Mouse (Mus musculus): ENCODE measurements around the gene Kcnma1. TPM values are rescaled to one million over a fixed set of nuclear protein-coding genes. Genes with fewer than 3 reads are reported as not detected.

The Kcnma1 gene
- total RNA-seq, 4 experiments from 2014 or later = 151 to 190 (median 165) TPM

- no peak for DNase-seq (ENCODE audit: low spot score in 2 of 2)
These were observed 474.7 kb downstream of the Kcnma1 start for GRCm38 (mm10) chr14:23539621-23540020.

DNA sequence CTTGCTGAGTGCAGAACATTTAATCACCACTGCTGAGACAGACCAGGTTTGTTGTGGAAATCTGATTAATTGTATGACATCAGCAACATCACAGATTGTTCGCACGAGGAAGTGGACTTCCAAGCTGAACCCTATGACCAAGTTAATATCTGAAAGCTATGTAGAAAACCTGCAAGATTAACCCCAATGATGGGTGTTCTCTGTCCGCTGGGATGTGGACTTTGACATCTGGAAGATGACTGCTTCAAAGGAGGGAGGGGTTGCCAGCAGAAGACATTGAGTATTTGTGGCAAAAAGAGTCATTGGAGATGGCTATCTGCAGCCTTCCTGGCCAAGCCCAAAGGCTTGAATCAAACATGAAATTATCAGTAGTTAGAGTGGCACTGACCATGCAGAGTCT lies 480.9 kb downstream of the Kcnma1 start:
- DNase-seq (ENCODE audit: low spot score in 2 of 2) = no peak

- DNase-seq (ENCODE audit: low spot score in 2 of 2) = peak; percentile 29 to 63
These were observed 482.4 kb downstream of the Kcnma1 start for GRCm38 (mm10) chr14:23531735-23532525.

DNA sequence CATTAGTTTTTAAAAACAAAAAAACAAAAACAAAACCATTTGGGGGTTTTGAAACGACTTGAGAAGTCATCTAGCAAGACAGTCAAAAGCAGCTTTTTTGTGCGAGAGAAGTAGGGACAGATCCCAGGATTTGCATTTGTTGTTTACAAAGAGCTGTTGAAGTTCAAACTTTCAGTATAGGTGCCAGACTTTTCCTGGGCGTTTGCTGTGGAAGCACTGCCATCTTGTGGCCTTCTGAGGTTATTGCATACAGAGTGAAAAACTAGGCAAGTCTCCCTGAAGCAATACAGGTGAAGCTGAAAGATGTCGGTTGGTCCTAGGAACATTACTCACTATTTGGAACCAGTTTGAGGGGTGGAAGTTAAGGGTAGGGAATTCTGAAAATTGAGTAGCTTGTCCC lies 484.6 kb downstream of the Kcnma1 start:
- DNase-seq (ENCODE audit: low spot score in 2 of 2) = peak; percentile 36 to 45

DNA sequence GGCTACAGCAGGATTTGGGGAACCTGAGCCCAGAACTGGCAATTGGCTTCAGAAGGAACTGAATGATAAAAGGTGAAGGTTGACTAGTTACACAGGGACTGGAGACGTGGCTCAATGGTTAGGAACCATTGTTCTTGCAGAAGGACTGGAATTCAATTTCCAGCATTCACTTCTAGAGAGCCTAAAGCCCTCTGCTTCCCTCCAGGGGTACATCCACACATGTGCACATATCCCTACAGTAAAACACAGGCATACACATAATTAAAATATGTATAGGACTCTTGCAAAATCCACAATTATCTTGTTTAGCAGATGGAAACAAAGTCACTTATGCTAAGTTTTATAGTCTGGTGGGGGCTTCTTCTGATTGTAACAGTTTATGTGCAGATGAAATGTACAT lies 485.1 kb downstream of the Kcnma1 start:
- DNase-seq (ENCODE audit: low spot score in 2 of 2) = no peak

GRCm38 (mm10) chr14:23525910-23526309 lies 488.4 kb downstream of the Kcnma1 start:
- no peak for DNase-seq (ENCODE audit: low spot score in 2 of 2)

DNA sequence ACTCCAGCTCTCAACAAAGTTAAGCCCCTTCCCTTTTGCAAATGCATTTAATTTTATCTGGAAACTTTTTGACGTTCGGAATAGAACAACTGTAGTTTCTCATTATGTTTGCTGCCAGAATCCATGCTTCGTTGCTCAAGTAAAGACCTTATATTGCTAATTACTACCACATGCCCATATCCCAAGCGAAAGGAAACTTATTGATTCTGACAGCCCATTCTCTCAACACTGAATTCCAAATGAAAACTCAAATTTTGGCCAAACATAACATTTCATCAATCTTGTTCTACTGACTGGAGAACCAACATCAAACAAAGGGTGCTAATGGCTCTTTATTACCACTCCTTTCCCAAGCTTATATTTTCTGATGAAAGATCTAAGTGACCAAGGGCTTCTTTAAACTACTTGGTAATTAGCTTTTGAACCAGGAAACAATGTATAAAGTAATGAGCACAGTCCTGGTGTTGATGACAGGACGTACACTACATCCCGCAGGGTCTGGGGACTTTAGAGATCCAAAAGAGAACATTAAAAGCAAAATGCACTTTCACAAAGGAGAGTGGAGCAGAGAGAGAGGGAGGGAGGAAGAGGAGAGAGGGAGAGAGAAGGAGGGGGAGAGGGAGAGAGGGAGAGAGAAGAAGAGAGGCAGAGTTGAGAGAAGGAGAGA lies 490.3 kb downstream of the Kcnma1 start:
- DNase-seq (ENCODE audit: low spot score in 2 of 2) = no peak

DNA sequence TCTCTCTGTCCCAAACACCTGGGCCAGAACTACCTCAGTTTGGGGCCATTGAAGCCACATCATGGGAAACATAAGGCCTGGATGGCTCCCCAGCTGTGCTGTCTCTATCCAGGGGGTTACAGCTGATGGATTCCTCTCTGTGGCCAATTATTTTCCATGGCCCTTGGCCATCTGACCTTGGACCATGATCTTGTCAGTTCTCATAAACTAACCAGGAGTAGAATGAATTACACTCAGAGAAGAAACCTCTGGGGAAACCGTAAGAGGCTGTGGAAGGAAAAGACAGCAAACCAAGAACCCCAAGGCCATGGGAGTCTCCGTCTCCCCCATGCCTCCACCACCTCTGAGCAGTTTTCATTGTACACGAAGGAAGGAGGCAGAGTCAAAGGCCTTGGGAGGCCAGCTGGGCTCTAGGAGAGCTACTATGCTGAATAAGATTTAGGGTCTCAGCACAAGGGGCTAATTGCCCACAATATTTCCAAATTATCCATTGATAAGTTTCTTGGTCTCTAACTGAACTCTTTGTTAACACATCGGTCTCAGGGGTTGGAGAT lies 491.6 kb downstream of the Kcnma1 start:
- DNase-seq (ENCODE audit: low spot score in 2 of 2) = no peak

- DNase-seq (ENCODE audit: low spot score in 2 of 2) = no peak
These were observed 493.1 kb downstream of the Kcnma1 start for GRCm38 (mm10) chr14:23521080-23521684.

- no peak for DNase-seq (ENCODE audit: low spot score in 2 of 2)
These were observed 496.9 kb downstream of the Kcnma1 start for GRCm38 (mm10) chr14:23517374-23517773.

DNA sequence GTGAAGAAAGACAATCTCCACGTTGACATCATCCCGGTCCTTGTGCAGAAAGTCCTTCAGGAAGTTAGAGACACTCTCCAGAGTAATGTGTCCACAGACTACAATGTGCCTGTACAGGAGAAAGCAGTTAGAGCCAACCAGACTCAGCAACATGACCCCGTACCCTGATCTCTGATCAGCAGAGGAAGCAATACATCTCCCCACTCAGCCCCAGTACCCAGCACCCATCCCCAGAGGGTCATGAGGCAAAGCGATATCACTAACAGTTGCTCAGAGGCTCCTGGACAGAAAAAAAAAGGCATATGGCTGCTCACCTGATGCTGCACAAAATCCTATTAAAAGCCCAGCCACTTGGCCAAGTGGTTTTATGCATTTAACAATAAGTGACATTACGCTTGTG lies 504.5 kb downstream of the Kcnma1 start:
- no peak for DNase-seq (ENCODE audit: low spot score in 2 of 2)

DNA sequence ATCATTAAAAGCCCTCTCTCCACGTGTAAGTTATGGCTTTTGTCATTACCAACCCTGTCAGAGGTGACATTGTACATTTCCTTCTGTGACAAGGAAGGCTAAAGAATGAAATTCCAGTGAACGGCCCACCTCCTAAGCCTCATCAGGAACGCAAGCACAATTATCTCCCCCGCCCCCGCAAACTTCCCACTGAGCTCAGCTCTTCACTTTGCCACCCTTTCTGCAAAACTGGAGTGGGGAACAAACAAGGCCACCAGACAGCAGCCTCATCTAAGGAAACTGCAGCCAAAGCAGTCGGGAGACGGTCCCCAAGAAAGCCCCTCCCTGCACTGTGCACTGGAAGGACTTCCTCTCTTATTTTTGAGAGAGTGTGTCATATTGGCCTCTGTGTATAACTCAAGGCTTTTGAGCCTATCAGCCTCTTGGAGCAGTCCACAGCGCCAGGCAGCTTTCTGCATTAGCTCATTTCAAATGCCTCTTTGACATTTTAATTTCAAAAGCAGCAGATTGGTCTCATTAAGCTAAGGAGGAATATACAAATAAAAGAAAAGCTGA lies 512.0 kb downstream of the Kcnma1 start:
- DNase-seq (ENCODE audit: low spot score in 2 of 2) = no peak

DNA sequence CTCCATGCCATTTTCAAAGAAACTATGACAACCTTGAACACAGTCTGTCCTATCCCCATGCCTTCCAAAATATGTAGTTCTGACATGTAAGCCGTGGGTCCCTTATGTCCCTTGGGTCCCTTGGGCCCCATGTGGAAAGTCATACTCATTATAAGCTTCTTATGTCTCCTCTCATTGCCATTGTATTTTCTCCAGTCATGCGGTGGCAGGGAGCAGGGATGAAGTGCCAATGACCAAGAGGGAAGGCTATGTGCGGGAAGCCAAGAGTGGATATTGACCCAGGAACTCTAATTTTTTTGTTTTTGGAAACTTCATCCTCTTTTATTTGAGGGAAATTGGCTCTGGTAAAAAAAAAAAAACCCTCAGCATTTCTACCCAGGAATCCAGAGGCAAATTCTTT lies 517.5 kb downstream of the Kcnma1 start:
- DNase-seq (ENCODE audit: low spot score in 2 of 2) = no peak

GRCm38 (mm10) chr14:23496236-23496740 lies 518.0 kb downstream of the Kcnma1 start:
- DNase-seq (ENCODE audit: low spot score in 2 of 2) = no peak

DNA sequence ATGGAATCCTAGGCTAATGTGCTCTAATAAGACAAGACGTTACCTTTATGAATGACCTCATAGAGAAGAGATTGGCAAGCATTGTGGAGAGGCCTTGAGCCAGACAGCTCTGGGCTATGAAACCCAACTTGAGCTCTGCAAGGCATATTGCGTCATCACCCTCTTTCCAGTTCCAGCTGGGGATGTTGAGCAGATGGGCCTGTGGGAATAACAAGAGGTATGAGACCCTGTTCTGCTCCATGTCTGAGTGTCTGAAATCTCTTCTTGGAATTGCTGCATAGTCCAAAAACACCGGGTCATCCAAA lies 519.8 kb downstream of the Kcnma1 start:
- no peak for DNase-seq (ENCODE audit: low spot score in 2 of 2)

DNA sequence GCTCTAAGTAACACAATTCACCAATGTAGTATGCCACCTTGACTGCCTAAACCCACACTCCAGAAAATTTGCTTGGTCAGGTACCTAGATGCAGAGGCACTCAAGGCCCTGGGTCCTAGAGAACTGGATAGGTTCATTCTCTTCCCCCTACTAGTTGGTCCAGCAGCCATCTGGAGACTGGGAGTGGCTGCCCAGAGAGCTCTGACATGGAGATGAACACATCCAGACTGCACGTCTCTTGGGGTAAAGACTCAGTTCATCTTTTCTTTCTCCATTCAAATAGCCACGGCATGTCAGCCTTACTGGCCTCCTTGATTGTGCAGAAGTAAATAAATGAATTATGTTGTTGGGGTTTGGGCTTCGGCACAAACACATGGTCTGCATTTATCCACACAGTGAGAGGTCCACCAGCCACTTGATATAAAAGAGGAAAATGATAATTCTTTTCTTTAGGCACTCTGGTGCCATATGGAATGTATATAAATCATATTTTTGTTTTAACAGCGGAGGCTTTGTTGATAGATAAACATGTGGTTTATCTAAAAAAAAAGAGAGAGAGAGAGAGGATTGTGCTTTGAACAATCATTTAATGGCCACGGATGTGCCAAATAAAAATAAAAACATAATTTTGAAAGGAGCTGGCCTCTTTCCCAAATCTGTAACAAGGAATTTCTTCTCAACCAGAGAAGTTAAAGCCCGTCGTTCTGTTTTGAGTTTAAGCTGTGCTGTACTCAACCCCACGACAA lies 520.4 kb downstream of the Kcnma1 start:
- no peak for DNase-seq (ENCODE audit: low spot score in 2 of 2)

DNA sequence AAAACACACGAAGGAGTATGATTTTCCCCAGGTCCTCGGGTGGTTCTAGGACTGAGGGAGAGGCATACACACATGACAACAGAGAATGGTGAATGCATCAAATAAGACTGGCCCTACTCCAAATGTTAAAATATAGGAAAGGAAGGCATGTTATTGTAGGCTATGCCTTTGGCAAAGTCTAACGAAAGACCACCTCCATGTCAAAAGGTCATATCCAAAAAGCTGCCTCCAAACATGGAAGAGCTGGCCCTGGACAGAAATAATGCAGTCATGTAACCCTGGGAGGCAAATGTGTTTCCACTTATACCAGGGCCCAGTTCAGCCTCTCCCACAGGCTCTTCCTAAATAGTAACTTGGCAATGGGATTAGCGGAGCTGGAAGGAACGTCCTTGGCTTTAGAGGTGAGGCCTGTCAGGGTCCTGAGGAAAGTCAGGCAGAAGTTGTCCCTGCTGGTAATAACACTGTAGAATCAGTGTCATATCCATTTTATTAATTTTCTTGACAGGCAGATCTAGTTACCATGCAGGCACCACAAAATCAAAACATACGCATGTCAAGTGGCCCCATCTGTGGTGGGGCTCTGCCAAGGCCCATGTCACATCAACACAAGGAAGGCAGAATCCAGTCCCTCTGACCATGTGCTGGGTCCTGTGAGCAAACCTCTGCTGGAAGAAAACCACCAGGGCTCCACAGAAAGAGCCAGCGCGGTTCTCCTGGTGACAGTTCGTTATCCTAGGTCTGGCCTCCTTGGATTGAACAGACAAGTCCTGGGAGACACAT lies 521.5 kb downstream of the Kcnma1 start:
- no peak for DNase-seq (ENCODE audit: low spot score in 2 of 2)

GRCm38 (mm10) chr14:23491359-23491758 lies 522.9 kb downstream of the Kcnma1 start:
- no peak for DNase-seq (ENCODE audit: low spot score in 2 of 2)

DNA sequence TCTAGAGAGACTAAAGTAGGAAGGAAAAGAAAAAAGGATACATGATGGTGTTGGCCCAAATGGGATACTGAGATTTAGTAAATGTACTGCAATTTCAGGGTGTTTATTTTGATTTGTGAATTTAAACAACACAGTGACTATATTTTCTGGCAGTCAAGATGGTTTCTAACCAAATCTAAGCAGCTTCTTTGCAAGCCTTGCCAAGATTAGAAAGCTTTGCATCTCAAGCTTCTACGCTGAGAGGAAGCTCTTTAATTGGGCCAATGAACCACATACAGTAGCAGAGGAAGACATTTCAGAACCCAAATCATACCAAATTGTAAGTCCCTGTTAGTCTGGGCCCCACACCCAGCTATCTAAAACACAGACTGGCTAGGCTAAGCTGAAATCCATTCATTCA lies 527.6 kb downstream of the Kcnma1 start:
- DNase-seq (ENCODE audit: low spot score in 2 of 2) = no peak

DNA sequence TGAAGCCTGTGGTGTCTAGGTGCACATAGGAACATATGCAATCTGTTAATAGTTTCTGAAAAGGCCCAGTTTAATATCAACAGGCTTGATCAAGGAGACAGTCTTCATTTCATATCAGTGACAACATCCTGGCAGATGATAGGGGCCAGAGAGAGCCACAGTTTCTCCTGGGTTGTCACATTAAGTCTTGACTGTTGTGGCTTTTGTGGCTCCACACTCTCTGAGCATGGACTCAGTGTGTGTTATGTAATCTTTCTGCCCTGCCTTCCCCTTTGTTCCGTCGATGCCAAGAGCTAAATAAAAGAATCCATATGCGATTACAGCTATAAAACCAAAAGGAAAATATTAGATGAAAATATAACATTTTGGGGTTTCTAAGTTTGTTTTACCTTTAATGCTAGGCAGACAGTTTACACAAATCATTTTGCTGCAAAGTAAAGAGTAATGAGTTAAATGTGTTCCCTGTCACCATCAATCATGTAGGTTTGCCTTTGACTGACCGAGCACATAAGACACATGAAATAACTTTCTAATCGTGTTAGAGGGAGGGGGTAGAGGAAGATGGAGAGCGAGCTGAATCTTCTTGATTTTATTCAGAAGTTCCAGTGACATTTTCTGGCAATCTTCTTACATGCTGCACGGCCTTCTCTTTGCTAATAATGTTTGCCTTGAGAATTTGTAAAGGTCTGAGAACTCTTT lies 528.3 kb downstream of the Kcnma1 start:
- no peak for DNase-seq (ENCODE audit: low spot score in 2 of 2)

All from left cerebral cortex, adult 8-10 months (tissue).